Mouse (Mus musculus) layer of hippocampus, adult 8-10 months (tissue): ENCODE results near the gene Kctd17. TPM values are rescaled to one million over a fixed set of nuclear protein-coding genes. Genes with fewer than 3 reads are reported as not detected.

Experiments used
- DNase-seq, 2 experiments: peaks; one replicate each; pipeline ENCODE4 v3.0.0; 2022; ENCODE audit warnings: low spot score in 2 of 2
- total RNA-seq, 4 experiments: library from RNA; stranded (reverse); gene quantifications; 2 replicates each; pipeline ENCODE4 v1.2.4; 2022

Kctd17 gene
- total RNA-seq, 4 experiments from 2014 or later, result 245 to 269 (median 260) TPM

DNA sequence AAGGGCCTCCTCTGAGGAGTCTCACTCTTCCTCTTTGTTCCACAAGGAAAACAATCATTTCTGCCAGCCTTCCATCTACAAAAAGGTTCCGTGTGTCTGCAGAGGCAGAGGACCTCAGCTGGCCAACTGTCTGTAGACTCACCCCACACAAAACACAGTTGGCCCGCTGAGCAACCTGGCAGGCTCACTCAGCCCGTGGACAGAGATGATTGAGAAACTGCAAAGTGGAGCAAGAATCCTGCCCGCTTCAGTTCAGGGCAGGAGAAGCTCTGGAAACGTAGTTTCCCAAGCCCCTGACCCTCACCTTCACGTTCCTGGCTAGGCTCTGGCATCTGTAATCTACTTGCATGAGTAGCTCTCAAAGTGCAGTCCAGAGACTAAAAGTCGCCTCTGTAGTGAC, 18.8 kb downstream of the Kctd17 start:
- no peak for DNase-seq

- DNase-seq, result peak; percentile 86 to 94
These were observed 19.6 kb downstream of the Kctd17 start for GRCm38 (mm10) chr15:78447746-78448535.

- no peak for DNase-seq
These were observed 20.8 kb downstream of the Kctd17 start for GRCm38 (mm10) chr15:78449131-78449530.

- no peak for DNase-seq
These were observed 21.5 kb downstream of the Kctd17 start for GRCm38 (mm10) chr15:78449694-78450418.

- DNase-seq, result no peak
These were observed 22.0 kb downstream of the Kctd17 start for GRCm38 (mm10) chr15:78450419-78450768.

DNA sequence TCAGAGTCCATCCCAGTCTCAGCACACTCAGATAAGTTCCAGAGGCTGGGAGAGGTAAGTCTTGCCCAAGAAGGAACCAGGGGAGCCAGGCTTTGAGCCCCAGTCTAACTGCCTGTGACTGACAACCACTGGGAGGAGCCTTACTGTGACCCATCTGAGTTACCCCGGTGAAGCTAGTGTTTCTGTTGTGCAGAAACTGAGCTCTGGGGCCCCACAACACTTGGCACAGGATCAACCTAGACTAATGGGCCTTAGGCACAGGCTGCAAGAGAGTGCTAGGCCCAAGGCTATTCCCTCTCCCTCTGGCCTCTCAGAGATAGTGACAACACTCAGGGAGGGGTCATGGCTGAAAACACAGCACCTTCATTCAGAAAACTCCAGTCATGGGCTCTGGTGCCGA, 22.8 kb downstream of the Kctd17 start:
- no peak for DNase-seq

- DNase-seq, result no peak
These were observed 24.6 kb downstream of the Kctd17 start for GRCm38 (mm10) chr15:78452929-78453328.

DNA sequence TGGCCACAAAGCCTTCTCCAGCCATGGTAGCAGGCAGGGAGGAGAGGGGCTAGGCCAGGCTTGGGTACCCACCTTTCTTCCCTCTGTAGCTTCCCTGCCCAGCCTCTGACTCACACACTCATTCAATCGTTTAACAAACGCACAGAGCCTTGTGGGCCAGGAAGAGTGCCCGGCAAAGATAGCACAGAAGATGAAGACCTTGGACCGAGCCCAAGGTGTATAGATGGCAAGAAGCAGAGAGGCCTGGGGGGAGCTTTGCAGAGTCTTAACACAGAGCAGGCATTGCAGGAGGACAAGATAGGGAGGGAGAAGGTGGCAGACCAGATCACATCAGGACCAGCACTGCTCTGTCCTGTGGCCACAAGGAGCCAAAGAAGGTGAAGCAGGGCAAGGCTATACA, 26.8 kb downstream of the Kctd17 start:
- DNase-seq, result no peak

DNA sequence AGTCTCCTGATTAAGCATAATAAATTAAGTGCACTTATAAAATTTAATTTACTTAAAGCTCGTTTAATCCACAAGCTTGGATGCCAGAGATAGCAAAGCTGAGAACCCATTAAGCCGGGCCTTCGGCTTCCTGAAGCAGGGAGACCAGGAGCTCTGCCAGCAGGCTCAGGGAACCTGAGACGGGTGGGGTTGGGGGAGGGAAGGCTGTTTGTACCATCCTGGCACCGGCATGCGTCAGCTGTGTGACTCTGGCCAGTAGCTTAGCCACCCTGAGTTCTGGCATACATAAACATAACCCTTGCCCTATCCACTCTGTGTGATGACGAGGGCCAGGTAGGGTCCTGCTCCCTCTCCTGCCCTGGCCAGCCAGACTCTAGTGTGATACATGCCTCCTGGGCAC, 27.7 kb downstream of the Kctd17 start:
- DNase-seq, result no peak

DNA sequence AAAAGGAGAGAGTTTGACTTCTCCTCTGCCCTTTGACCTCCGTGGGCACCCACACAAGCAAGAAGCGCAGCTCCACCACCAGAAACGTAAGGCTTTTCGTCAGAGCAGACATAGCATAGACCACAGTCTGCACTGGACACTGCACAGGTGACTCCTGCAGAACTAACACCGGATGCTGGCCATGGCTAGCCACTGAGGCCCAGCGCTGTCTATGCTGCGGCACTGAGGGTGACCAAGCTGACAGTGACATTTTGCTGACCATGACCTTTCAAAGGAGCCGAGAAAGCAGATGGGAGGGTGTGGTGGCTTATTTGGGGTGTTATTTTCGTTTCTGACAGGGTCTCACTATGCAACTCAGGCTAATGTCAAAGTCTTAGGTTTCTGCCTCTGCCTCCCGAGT, 28.8 kb downstream of the Kctd17 start:
- no peak for DNase-seq

DNA sequence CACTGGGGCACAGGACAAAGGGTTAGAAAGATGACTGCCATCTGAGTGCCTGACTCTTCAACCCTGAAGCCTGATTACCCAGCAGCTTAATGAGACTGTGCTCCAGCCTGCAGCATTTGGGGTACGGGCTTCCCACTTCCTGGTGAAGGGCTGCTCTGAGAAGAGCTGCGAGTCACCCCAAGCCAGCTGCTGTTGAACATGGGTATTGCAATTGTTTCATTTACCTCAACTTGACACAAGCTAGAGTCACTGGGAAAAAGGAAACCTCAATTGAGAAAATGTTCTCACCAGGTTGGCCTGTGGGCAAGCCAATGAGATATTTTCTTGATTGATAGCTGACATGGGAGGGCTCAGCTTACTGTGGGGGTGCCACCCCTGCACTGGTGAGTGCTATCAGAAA, 34.6 kb downstream of the Kctd17 start:
- DNase-seq, result no peak

DNA sequence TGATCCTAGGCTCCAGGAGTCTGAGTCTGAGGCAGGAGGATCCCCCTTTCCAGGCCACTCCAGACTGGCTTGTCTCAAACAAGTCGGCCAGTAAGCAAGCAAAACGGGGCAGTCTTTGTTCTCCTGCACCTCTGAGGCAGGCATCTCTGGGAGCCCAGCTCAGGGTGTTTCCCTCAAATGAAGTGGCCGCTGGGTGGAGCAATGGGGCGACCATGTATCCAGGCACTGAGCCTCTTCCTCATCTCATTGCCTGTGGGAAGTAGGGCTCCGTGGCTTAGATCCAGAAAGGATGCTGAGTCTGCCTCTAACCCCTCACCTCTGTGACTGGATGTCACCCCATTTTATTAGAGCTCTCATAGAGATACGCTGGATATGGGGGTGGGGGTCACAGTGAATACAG, 38.4 kb downstream of the Kctd17 start:
- DNase-seq, result no peak

DNA sequence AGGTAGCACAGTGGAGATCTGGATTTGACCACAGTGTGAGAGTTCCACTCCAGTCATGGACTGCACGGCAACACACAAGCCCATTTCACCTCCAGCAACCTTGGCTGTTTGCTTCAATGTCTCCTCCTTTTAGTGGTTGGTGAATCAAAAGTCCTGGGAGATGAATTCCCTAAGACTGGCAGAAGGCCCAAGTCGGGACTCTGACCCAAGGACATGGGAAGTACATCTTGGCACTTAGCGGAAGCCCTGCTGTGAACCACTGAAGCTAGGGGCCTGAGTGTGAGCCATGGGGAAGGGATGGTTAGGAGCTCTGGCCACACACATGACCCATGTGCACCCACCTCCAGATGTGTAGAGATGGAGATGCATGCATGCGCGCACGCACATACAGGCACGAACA, 39.2 kb downstream of the Kctd17 start:
- DNase-seq, result no peak

GRCm38 (mm10) chr15:78468379-78468937, 40.1 kb downstream of the Kctd17 start, which contains the start of gene Tmprss6:
Gene Tmprss6, minus strand, starts transcription at chr15:78468634.
- DNase-seq, result no peak

DNA sequence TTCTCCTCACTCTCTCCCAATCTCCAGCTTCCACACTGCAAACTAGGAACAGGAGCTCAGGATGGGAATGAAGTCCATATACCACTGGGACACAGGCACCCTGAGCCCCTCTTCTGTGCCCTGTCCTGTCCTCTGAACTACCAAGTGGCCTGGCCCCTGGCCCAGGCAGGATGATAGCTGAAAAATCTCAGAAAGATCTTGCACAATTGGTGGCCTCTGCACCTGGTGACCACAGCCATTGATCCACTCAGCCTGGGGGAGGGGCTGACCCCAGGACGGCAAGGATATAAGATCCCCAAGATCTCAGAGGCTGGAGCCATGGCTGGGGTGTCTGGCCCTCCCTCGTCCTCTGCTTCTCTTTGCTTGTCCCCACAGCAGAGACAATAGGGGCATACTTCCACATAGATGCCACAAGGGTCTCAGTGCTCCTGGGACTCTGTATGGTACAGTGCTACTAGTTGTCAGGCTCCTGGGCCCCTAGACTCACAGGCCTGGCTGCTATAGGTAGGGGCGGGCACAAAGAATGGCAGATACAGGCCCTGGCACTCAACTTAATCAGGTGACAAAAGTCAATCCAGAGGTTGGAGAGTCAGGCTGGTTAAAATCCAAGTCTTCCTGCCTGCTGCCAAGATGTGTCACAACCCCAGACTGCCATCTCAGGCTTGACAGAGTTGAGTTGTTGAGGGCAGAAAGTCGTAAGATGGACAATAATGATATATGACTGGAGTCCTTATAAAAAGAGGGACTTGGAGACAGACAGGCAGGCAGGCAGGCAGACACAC, 42.3 kb downstream of the Kctd17 start:
- DNase-seq, result no peak

DNA sequence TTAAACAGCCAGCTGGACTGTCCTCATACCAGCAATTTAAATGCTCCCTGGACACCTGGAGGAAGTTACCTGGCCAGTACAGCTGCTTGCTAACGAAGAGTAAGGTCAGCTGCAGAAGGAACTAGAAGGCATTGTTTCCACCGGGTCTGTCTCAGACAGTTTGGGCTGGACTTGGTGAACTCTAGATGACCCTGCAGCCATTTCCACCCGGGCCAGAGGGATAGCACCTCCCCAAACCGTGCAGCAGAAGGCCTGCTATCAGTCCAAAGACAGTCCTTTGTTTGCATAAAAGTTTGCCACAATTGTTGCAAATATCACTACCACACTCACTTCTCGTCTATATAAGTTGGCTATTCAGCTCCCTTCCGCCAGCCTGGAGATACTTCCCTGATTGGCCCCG, 43.5 kb downstream of the Kctd17 start:
- no peak for DNase-seq

DNA sequence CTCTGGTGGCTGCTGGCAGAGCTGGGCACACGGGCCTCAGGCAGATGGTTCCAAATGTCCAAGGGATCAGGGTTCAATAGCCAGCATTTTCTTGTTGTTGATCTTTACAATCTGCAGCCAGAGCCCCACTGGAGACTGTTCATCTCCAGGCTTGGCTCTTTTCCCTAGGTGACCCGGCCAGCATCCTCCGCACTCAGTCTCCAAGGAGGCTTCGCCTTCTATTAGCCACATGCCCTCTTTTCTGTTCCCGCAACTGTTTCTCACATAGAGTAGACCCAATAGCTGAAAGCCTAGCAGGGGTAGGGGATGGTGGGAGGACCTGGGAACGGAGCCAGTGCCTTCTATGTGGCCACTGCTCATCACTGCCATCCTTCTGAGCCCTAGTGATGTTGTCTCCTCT, 45.1 kb downstream of the Kctd17 start:
- no peak for DNase-seq

- no peak for DNase-seq
These were observed 47.3 kb downstream of the Kctd17 start for GRCm38 (mm10) chr15:78475604-78476031.

GRCm38 (mm10) chr15:78476878-78477277, 48.5 kb downstream of the Kctd17 start:
- no peak for DNase-seq

DNA sequence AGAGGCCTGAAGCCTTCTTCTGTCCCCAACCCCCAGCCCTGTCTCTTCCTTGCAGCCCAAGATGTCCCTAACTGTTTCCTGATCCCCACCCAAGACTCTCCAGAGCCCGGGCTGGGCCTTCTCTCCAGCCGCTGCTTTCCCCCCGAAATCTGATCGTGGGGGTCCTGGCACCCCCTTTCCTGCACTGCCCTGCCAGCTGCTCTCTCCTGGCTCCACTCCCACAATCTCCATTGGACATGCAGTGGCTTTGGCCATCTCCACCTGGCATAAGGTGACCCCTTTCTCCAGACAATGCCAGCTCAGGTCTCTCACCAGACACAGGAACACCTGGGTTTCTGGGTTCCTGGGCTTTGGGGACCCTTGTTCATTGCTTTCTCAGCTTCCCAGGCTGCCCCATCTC, 49.7 kb downstream of the Kctd17 start:
- no peak for DNase-seq

GRCm38 (mm10) chr15:78479470-78479869, 51.1 kb downstream of the Kctd17 start:
- no peak for DNase-seq

DNA sequence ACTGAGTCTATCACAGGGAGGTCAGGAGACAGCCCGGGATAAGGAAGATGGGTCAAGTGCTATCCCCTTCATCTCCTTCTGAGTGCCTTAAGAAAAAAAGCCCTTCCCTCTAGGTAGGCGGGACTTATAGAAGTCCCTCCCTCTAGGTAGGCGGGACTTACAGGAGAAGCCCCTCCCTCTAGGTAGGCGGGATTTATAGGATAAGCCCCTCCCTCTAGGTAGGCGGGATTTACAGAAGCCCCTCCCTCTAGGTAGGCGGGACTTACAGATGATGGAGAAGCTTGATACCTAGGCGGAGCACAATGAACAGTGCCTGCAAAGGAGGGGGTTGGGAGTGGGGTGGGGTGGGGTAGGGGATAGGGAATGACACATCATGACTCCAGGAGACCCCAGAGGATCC, 51.7 kb downstream of the Kctd17 start:
- DNase-seq, result no peak
